Mouse (Mus musculus): ENCODE results near the gene Gm20388. TPM values are rescaled to one million over a fixed set of nuclear protein-coding genes. Genes with fewer than 3 reads are reported as not detected.
A peak's percentile ranks its signal among the peaks of the same experiment; 100 is the strongest.
"Not testable (repeated sequence)": the region's sequence is repeated elsewhere in the genome, so short reads cannot be mapped to it uniquely, and the experiment has no call there.

Gm20388 gene
- total RNA-seq, 1 experiment from 2014 or later, result 18.4 TPM

GRCm38 (mm10) chr8:123898576-123898975, 3987.9 kb downstream of the Gm20388 start:
- no peak for ATAC-seq (replicated peaks in 1 of 2; ENCODE audit: insufficient read depth in 1 of 2, low FRiP score in 2 of 2, low TSS enrichment in 1 of 2, low read depth in 1 of 2, poor library complexity in 2 of 2, severe bottlenecking in 2 of 2)

DNA sequence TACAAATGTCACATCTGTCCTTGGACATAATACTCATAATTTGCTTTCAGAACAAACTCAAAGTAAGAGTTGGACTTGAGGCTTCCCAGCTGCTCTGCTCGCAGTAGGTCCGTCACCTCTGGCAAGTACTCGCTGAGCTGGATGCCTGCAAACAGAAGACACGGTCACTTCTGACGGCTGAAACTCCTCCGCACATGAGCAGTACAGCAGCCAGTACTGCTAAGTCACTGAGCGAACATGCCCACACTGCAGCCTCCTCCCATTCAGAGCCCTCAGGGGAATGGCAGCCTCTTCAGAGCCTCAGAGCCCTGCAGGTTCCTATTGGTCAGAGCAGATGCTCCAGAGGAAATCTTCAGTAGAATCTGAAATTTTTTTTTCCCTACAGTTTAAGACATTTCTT, 3988.7 kb downstream of the Gm20388 start:
- ATAC-seq (replicated peaks in 1 of 2; ENCODE audit: insufficient read depth in 1 of 2, low FRiP score in 2 of 2, low TSS enrichment in 1 of 2, low read depth in 1 of 2, poor library complexity in 2 of 2, severe bottlenecking in 2 of 2), result no peak

GRCm38 (mm10) chr8:123902653-123903052, 3992.0 kb downstream of the Gm20388 start:
- ATAC-seq (replicated peaks in 1 of 2; ENCODE audit: insufficient read depth in 1 of 2, low FRiP score in 2 of 2, low TSS enrichment in 1 of 2, low read depth in 1 of 2, poor library complexity in 2 of 2, severe bottlenecking in 2 of 2), result no peak

GRCm38 (mm10) chr8:123907604-123908003, 3997.0 kb downstream of the Gm20388 start:
- ATAC-seq (replicated peaks in 1 of 2; ENCODE audit: insufficient read depth in 1 of 2, low FRiP score in 2 of 2, low TSS enrichment in 1 of 2, low read depth in 1 of 2, poor library complexity in 2 of 2, severe bottlenecking in 2 of 2), result no peak

DNA sequence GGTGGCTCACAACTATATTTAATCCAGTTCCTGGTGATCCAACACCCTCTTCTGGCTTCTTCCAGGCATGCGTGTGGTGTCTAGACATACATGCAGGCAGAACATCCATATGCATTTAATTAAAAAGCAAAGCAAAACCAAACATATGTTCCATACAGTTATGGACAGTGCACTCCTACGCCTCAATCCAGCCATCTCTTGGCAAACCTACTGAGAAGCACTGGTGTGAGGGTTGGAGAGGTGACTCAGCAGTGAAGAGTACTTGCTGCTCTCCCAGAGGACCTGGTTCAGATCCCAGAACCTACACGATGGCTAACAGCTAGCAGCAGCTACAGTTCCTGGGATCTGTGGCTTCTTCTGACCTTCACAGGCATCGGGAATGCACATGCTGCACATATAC, 4001.6 kb downstream of the Gm20388 start:
- ATAC-seq (replicated peaks in 1 of 2; ENCODE audit: insufficient read depth in 1 of 2, low FRiP score in 2 of 2, low TSS enrichment in 1 of 2, low read depth in 1 of 2, poor library complexity in 2 of 2, severe bottlenecking in 2 of 2), result no peak

GRCm38 (mm10) chr8:123914635-123915034, 4004.0 kb downstream of the Gm20388 start:
- ATAC-seq (replicated peaks in 1 of 2; ENCODE audit: insufficient read depth in 1 of 2, low FRiP score in 2 of 2, low TSS enrichment in 1 of 2, low read depth in 1 of 2, poor library complexity in 2 of 2, severe bottlenecking in 2 of 2), result no peak

- ATAC-seq (replicated peaks in 1 of 2; ENCODE audit: insufficient read depth in 1 of 2, low FRiP score in 2 of 2, low TSS enrichment in 1 of 2, low read depth in 1 of 2, poor library complexity in 2 of 2, severe bottlenecking in 2 of 2), result peak; percentile 93 to 96
Measured at GRCm38 (mm10) chr8:123924719-123925118, 4014.1 kb downstream of the Gm20388 start.

DNA sequence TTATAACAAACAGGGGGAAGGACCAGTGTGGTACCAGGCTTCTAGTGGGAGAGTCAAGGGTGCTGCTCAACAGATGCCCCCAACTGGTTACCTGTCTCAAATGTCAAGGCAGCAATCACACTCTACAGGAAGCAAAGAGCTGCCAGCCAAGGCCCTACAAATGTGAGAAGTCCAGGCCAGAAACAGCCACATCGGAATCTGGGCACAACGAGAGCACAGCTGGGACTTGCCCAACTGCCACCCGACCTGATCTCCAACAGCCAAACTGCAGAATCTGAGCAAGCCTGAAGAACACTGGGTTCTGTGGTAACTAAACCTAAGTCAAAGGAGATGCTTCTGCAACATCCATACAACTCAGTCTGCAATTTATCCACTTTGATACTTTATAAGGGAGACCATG, 4015.0 kb downstream of the Gm20388 start:
- ATAC-seq (replicated peaks in 1 of 2; ENCODE audit: insufficient read depth in 1 of 2, low FRiP score in 2 of 2, low TSS enrichment in 1 of 2, low read depth in 1 of 2, poor library complexity in 2 of 2, severe bottlenecking in 2 of 2), result no peak

- ATAC-seq (replicated peaks in 1 of 2; ENCODE audit: insufficient read depth in 1 of 2, low FRiP score in 2 of 2, low TSS enrichment in 1 of 2, low read depth in 1 of 2, poor library complexity in 2 of 2, severe bottlenecking in 2 of 2), result no peak
Measured at GRCm38 (mm10) chr8:123929026-123929425, 4018.4 kb downstream of the Gm20388 start.

GRCm38 (mm10) chr8:123948942-123949685, 4038.5 kb downstream of the Gm20388 start, which contains the start of gene Nup133:
Gene Nup133 (minus strand): TSS chr8:123949265.
- ATAC-seq (replicated peaks in 1 of 2; ENCODE audit: insufficient read depth in 1 of 2, low FRiP score in 2 of 2, low TSS enrichment in 1 of 2, low read depth in 1 of 2, poor library complexity in 2 of 2, severe bottlenecking in 2 of 2), result peak; percentile 87 to 95

DNA sequence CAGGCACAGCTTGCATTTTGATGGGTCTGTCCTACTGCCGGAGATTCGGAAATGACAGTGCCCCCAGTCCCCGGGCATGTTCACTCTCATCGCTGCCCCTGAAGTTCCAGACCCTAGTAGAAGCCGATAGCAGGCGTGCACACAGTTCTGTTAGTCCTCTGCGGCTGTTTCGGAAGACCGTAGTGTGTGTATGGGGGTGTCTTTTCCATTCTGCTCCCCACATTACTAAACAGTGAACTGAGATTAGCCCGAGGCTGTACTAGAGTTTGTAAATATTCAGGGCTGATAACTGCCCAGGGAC, 4039.0 kb downstream of the Gm20388 start:
- no peak; a peak in 1 of 4 replicates for ATAC-seq (replicated peaks in 1 of 2; ENCODE audit: insufficient read depth in 1 of 2, low FRiP score in 2 of 2, low TSS enrichment in 1 of 2, low read depth in 1 of 2, poor library complexity in 2 of 2, severe bottlenecking in 2 of 2)

- peak; percentile 61 to 83 for ATAC-seq (replicated peaks in 1 of 2; ENCODE audit: insufficient read depth in 1 of 2, low FRiP score in 2 of 2, low TSS enrichment in 1 of 2, low read depth in 1 of 2, poor library complexity in 2 of 2, severe bottlenecking in 2 of 2)
Measured at GRCm38 (mm10) chr8:123950077-123950802, 4039.6 kb downstream of the Gm20388 start.

- no peak for ATAC-seq (replicated peaks in 1 of 2; ENCODE audit: insufficient read depth in 1 of 2, low FRiP score in 2 of 2, low TSS enrichment in 1 of 2, low read depth in 1 of 2, poor library complexity in 2 of 2, severe bottlenecking in 2 of 2)
Measured at GRCm38 (mm10) chr8:123953686-123954085, 4043.0 kb downstream of the Gm20388 start.

- ATAC-seq (replicated peaks in 1 of 2; ENCODE audit: insufficient read depth in 1 of 2, low FRiP score in 2 of 2, low TSS enrichment in 1 of 2, low read depth in 1 of 2, poor library complexity in 2 of 2, severe bottlenecking in 2 of 2), result no peak
Measured at GRCm38 (mm10) chr8:123954246-123954645, 4043.6 kb downstream of the Gm20388 start.

DNA sequence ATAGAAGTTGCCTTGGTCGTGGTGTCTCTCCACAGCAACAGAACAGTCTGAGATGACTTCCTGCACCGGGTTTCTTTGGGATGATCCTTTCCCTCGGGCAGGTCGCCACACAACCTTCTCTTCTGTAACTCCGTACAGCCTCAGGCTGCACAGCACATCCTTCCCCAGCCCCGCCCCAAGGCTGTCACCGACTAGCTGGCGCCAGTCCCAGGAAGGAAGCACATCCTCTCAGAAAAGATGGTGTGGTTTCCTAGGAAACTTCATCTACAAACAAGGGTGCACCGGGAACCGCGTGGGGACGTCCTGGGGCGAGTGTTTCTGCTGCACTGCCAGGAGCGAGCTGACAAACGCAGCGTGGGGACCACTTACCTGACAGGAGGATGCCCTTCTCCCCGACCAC, 4047.5 kb downstream of the Gm20388 start:
- no peak for ATAC-seq (replicated peaks in 1 of 2; ENCODE audit: insufficient read depth in 1 of 2, low FRiP score in 2 of 2, low TSS enrichment in 1 of 2, low read depth in 1 of 2, poor library complexity in 2 of 2, severe bottlenecking in 2 of 2)

GRCm38 (mm10) chr8:123959473-123959872, 4048.8 kb downstream of the Gm20388 start:
- peak in 1 of 2 experiments; percentile 37; a peak in 1 of 4 replicates for ATAC-seq (replicated peaks in 1 of 2; ENCODE audit: insufficient read depth in 1 of 2, low FRiP score in 2 of 2, low TSS enrichment in 1 of 2, low read depth in 1 of 2, poor library complexity in 2 of 2, severe bottlenecking in 2 of 2)

DNA sequence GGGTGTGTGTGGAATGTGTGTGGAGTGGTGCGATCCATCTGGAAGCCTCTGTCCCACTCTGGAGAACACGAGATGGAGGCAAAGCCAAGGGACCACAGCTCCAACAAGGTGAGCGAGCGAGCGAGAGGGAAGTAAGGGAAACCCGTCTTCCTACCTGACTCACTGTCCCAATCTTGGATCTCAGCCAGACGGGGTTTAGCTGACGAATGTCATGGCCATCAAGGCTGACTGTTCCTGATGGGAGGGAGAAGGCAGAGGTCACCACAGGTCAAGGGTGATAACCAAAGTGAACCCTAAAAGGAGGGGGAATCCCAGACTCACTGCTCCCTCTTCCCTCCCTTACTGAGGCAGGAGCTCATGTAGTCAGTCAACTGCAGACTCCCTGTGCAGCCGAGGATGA, 4049.4 kb downstream of the Gm20388 start:
- ATAC-seq (replicated peaks in 1 of 2; ENCODE audit: insufficient read depth in 1 of 2, low FRiP score in 2 of 2, low TSS enrichment in 1 of 2, low read depth in 1 of 2, poor library complexity in 2 of 2, severe bottlenecking in 2 of 2), result no peak

- ATAC-seq (replicated peaks in 1 of 2; ENCODE audit: insufficient read depth in 1 of 2, low FRiP score in 2 of 2, low TSS enrichment in 1 of 2, low read depth in 1 of 2, poor library complexity in 2 of 2, severe bottlenecking in 2 of 2), result not testable (repeated sequence)
Measured at GRCm38 (mm10) chr8:123960556-123960955, 4049.9 kb downstream of the Gm20388 start.

DNA sequence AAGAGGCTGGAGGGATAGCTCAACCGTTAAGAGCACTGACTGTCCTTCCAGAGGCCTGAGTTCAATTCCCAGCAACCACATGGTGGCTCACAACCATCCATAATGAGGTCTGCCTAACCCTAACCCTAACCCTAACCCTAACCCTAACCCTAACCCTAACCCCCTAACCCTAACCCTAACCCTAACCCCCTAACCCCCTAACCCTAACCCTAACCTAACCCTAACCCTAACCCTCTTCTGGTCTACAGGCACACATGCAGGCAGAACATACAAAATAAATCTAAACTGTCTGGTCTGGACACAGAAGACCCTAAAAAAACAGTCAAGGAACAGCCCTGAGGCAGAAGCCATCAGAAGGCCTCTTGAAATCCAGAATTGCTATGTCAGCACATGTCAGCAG, 4050.7 kb downstream of the Gm20388 start:
- no peak for ATAC-seq (replicated peaks in 1 of 2; ENCODE audit: insufficient read depth in 1 of 2, low FRiP score in 2 of 2, low TSS enrichment in 1 of 2, low read depth in 1 of 2, poor library complexity in 2 of 2, severe bottlenecking in 2 of 2)
